Mouse (Mus musculus) embryonic fibroblast, embryonic 13.5 days (primary cell): Measurements from ENCODE around the gene Gm9508.

Experiments
- CTCF ChIP-seq: IDR thresholded peaks from 2 replicates; pipeline ENCODE4 v1.5.1; 2011; ENCODE audit warnings: mild to moderate bottlenecking, control low read depth, low read length, moderate library complexity, borderline replicate concordance; ENCODE audit not compliant: insufficient read depth
- POLR2A ChIP-seq: IDR thresholded peaks from 2 replicates; pipeline ENCODE4 v1.6.1; 2011; ENCODE audit warnings: low read depth, mild to moderate bottlenecking, control low read depth, low read length, moderate library complexity

GRCm38 (mm10) chr10:77715507-77715906 lies 18.5 kb upstream of the Gm9508 start, which contains the start of gene Gm10142:
- TF ChIP-seq CTCF (no peak), POLR2A (no peak)
